14 mouse cellular contexts compared by ENCODE assay signal in the genomic region with DNA sequence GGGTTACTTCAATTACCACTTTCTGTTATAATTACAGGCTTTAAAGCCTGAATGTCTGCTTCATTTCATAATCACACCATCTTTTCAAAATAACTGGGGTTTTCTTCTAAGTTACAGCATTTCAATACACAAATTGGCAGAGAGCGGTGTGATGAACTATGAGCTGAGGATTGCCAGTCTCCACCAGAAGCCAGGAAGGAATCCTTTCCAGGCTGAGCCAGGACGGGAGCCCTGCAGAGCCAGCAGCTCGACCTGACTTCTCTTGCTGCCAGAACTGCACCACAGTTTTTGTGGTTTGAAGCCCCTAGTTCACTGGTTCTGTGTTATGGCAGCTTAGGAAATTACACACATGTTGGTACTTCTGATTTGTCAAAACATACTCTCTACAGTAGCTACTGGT.
"Had no signal": no experiment of that assay in that cellular context is flagged by ENCODE, and none has a peak within 500 bp of the region (broad histone marks: within the 10 kb centered on the region; RNA-seq: fewer than 3 reads in every experiment).

No protein-coding gene starts in this region.

- H3K9me3 ChIP-seq: limb, embryonic 13.5 days; liver, embryonic 12.5 days; lung, embryonic 15.5 days; midbrain, embryonic 12.5 days; neural tube, embryonic 13.5 days; stomach, embryonic 15.5 days had no signal

- ATAC-seq: liver, embryonic 12.5 days; midbrain, embryonic 16.5 days had no signal

- H3K4me3 ChIP-seq: limb, embryonic 13.5 days; liver, embryonic 12.5 days; lung, embryonic 15.5 days; midbrain, embryonic 12.5 days; neural tube, embryonic 13.5 days; stomach, embryonic 15.5 days had no signal

- H3K27ac ChIP-seq: limb, embryonic 13.5 days; liver, embryonic 12.5 days; lung, embryonic 15.5 days; midbrain, embryonic 12.5 days; neural tube, embryonic 13.5 days; stomach, embryonic 15.5 days had no signal

- H3K9ac ChIP-seq: limb, embryonic 13.5 days; liver, embryonic 12.5 days; lung, embryonic 15.5 days; midbrain, embryonic 12.5 days; neural tube, embryonic 13.5 days; stomach, embryonic 15.5 days had no signal

- H3K27me3 ChIP-seq: limb, embryonic 13.5 days; liver, embryonic 12.5 days; lung, embryonic 15.5 days; midbrain, embryonic 12.5 days; neural tube, embryonic 13.5 days; stomach, embryonic 15.5 days had no signal

- H3K4me2 ChIP-seq: limb, embryonic 13.5 days; liver, embryonic 12.5 days; lung, embryonic 15.5 days; midbrain, embryonic 12.5 days; neural tube, embryonic 13.5 days; stomach, embryonic 15.5 days had no signal

- DNase-seq: kidney, postnatal 10 days; kidney, postnatal 4 days; left cerebral cortex, postnatal 4 days; retina, postnatal 1 day; right cerebral cortex, postnatal 4 days; thymus, adult 2 months; thymus, postnatal 25 days had no signal
